Mouse (Mus musculus) forebrain, embryonic 15.5 days (tissue): ENCODE measurements around the gene Nmbr. TPM values are rescaled to one million over a fixed set of nuclear protein-coding genes. Genes with fewer than 3 reads are reported as not detected.
A peak's percentile ranks its signal among the peaks of the same experiment; 100 is the strongest.

Source experiments
- ATAC-seq: fragments of 200-750 bp; cut with Nextera tagmentation; replicated peaks from 2 replicates; pipeline ENCODE4 v1.8.0; 2017; ENCODE audit warnings: mild to moderate bottlenecking, moderate TSS enrichment, moderate library complexity
- H3K27ac ChIP-seq: fragments of 300-500 bp; sonication (generic); replicated peaks from 2 replicates; pipeline ENCODE4 v1.5.1; 2015; ENCODE audit warnings: mild to moderate bottlenecking, inconsistent platforms
- H3K27me3 ChIP-seq: fragments of 300-500 bp; sonication (generic); 2 replicates; pipeline ENCODE4 v1.6.1; 2015; ENCODE audit warnings: inconsistent platforms
- H3K36me3 ChIP-seq: fragments of 300-500 bp; sonication (generic); 2 replicates; pipeline ENCODE4 v1.6.1; 2015; ENCODE audit warnings: mild to moderate bottlenecking, inconsistent platforms
- H3K4me1 ChIP-seq: fragments of 300-500 bp; sonication (generic); 2 replicates; pipeline ENCODE4 v1.6.1; 2015; ENCODE audit warnings: inconsistent platforms
- H3K4me2 ChIP-seq: fragments of 300-500 bp; sonication (generic); replicated peaks from 2 replicates; pipeline ENCODE4 v1.6.1; 2015; ENCODE audit warnings: mild to moderate bottlenecking, inconsistent platforms
- H3K4me3 ChIP-seq: fragments of 300-500 bp; sonication (generic); 2 replicates; pipeline ENCODE4 v1.5.1; 2015; ENCODE audit warnings: mild to moderate bottlenecking, inconsistent platforms
- H3K9ac ChIP-seq: fragments of 300-500 bp; sonication (generic); replicated peaks from 2 replicates; pipeline ENCODE4 v1.6.1; 2015; ENCODE audit warnings: mild to moderate bottlenecking, inconsistent platforms
- H3K9me3 ChIP-seq: fragments of 300-500 bp; sonication (generic); 2 replicates; pipeline ENCODE4 v1.6.1; 2016; ENCODE audit warnings: inconsistent platforms
- WGBS: fragments of 180-500 bp; shearing (Covaris S2); methylation state at CpG from one replicate; pipeline ENCODE4 v1.1.7; 2015; ENCODE audit warnings: mixed read lengths; 5-methylcytosine and 5-hydroxymethylcytosine counted together
- polyA plus RNA-seq: library from polyadenylated mRNA; unstranded; fragments of >200 nt; fragmentation: Nextera tagmentation; extraction: Ambion mirVana; gene quantifications from 2 replicates; pipeline ENCODE4 v1.2.1, GENCODE M21; 2015

Nmbr gene
- 1.3 and 1.4 TPM in 2 replicates for polyA plus RNA-seq

DNA sequence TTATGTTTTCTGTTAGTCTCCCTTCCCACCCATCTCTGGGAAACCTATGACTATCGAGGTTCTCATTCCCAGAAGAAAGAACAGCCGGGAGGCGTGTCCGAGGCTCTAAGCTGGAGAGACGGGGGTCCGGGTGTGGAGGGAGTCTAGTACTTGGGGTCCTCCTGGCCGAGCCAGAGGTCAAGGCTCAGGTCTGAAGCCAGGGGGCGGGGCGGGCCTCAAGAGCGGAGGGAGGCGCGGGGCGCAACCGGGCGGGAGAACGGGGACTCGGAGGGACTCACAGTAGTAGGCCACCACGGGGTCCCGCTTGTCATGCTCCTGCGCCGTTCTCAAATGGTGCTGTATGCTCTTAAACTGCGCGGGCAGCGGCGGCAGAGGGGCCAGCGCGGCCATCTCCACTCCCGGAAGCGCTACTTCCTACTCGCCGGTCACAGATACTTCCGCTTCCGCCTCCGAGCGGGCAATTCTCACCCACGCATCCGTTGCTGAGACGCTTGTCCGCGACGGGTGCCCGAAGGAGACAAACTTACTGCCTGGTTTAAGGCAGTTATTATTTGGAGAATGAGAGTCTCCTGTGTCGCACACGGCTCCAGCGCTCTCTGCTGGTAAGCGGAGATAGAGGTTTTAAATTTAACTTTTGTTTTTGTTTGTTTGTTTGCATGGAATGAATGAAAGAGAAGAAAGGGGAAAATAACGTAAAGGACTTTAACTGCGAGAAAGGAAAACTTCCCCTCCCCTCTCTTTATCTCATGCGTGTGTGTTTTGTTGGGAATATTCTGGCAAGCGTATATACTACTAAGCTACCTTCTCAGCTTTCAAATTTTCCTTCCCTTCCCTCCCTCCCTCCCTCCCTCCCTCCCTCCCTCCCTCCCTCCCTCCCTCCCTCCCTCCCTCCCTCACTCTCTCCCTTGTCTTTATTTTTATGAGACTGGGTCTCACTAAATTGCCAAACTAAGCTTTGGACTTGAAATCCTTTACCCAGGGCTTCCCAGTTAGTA is at the start of gene Nmbr, which contains the start of gene Vta1:
TSS of gene Nmbr (plus strand) at position 520 of the 995 bp plus-strand sequence.
TSS of gene Vta1 (minus strand) at position 489 of the 995 bp plus-strand sequence.
- under 1% methylated on average over 50 of the region's 50 CpGs for WGBS
- ATAC-seq: peak; percentile 97
- peaks cover 21% of the 10 kb centered on the region for H3K4me1 ChIP-seq

DNA sequence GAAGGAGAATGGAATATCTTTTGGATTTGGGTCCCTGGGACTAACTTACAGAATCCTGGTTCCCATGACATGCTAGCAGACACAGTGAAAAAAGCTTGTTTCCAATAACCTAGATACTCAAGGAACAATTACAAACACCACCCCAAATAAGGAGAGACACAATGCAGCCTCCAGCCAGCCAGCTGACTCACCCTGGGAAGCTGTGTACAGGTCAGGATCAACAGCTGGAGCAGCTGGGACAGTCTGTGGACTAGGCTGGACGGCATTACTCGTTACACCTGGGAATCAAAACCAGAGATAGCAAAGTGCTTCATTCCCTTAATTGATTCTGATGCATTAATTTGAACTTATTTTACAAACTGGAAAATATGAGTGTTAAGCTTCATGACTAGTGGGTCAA is 44.5 kb upstream of the Nmbr start:
- H3K27ac ChIP-seq: no peak overlapping the region
- ATAC-seq: no peak
- no peak overlapping the region for H3K4me3 ChIP-seq
- H3K4me1 ChIP-seq: no peaks in the 10 kb centered on the region
- H3K27me3 ChIP-seq: no peaks in the 10 kb centered on the region
- no peak overlapping the region for H3K9ac ChIP-seq
- H3K9me3 ChIP-seq: no peaks in the 10 kb centered on the region
- 84% methylated on average over 2 of the region's 2 CpGs for WGBS
- H3K36me3 ChIP-seq: peaks cover 26% of the 10 kb centered on the region
- H3K4me2 ChIP-seq: no peak overlapping the region

More for the DNA sequence above, at the start of gene Nmbr, which contains the start of gene Vta1:
- Histone ChIP-seq H3K4me2 (peak within 1 kb of the TSS; percentile 58), H3K27me3 (no peaks in the 10 kb centered on the region), H3K27ac (peak within 1 kb of the TSS; percentile 74), H3K9me3 (no peaks in the 10 kb centered on the region), H3K4me3 (peak within 1 kb of the TSS; percentile 87), H3K36me3 (no peaks in the 10 kb centered on the region), H3K9ac (peak within 1 kb of the TSS; percentile 81)

DNA sequence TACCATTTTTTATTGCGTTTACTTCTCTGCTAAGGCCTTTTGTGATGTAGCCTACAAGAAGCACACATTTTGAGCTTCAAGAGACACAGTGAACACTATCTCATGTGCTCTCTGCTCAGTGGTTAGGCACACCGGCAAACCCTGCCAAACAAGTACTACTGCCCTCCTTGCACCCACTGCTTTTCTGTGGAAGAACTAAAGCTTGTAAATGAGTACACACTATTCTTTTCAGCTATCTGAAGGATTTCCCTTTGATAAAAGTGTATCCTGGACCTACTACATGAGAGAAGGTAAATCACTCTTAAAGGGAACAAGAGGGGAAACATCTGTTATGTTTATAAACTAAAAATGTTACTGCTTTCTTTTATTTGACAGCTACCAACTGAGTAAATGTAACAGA is 39.2 kb upstream of the Nmbr start:
- no peak for ATAC-seq
- no peak overlapping the region for H3K9ac ChIP-seq
- H3K9me3 ChIP-seq: no peaks in the 10 kb centered on the region
- 90% methylated on average over 2 of the region's 2 CpGs for WGBS
- H3K27ac ChIP-seq: no peak overlapping the region
- H3K27me3 ChIP-seq: no peaks in the 10 kb centered on the region
- no peak overlapping the region for H3K4me3 ChIP-seq
- H3K36me3 ChIP-seq: peaks cover 26% of the 10 kb centered on the region
- no peaks in the 10 kb centered on the region for H3K4me1 ChIP-seq
- no peak overlapping the region for H3K4me2 ChIP-seq

DNA sequence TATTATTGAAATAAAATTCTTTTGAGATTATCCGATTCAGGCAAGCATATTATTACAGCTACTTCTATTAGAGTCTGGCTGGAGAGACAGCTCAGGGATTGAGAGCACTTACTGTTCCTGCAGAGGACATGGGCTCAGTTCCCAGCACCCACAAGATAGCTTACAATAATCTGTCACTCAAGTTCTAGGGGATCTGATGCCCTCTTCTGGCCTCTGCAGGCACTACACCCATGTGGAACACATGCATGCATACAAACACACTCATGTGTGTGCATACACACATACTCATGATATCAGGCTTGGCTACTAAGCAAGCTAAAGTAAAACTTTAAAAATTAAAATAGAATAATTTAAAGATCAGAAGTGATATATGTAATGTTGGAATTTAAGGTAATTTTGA is 19.7 kb upstream of the Nmbr start:
- 93% methylated on average over 1 of the region's 1 CpGs for WGBS
- Histone ChIP-seq H3K4me1 (no peaks in the 10 kb centered on the region), H3K27ac (no peak overlapping the region), H3K27me3 (no peaks in the 10 kb centered on the region), H3K4me3 (no peak overlapping the region), H3K9me3 (no peaks in the 10 kb centered on the region), H3K36me3 (peaks cover 14% of the 10 kb centered on the region), H3K4me2 (no peak overlapping the region), H3K9ac (no peak overlapping the region)
- ATAC-seq: no peak

DNA sequence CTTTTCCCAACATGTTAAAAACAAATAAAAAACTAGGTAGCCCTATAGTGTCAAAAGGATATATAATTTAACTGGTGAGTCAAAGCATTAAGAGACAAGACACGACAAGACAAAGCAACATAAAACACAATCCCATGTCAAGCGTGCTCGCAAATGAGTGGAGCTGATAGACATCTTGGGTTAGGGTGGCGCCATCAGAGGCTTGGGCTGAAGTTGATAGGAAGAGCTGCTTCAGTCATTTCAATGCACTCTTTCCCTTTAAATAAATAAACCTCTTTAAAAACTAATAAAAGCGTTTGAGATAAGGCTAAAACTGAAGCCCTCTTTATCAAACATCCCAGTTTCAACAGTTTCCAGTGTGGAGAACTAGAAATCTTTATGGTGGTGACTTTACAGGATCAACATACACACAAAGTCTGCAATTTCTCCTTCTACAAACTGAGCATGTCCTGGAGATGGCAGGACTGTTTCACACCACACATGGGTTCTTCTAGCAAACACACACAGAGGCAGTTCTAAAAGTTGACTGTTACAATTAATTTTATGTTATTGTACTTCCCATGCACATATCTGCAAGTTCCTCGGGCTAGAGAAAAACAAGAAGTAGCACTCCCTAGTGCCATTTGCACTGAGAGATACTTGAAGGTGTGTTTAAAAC is 16.5 kb upstream of the Nmbr start:
- H3K36me3 ChIP-seq: peaks cover 11% of the 10 kb centered on the region

DNA sequence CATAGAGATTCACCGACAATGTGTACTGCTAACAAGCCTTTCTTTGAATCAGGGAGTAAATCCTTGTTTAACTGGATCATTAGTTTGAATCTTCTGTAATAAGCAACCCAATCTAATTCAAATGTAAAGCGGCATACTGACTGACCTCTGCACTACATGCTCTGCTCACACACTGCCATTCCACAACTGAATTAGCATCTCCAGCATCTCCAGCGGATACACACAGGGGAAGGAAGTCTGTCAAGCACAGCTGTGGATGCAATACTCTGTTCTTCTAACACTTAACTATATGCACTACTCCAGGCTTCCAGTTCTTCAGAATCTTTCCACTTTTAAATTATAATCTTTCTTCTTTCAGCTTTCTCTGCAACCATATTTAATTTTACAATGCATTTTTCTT is 15.0 kb upstream of the Nmbr start:
- no peaks in the 10 kb centered on the region for H3K27me3 ChIP-seq
- no peaks in the 10 kb centered on the region for H3K4me1 ChIP-seq
- H3K4me2 ChIP-seq: no peak overlapping the region
- no peak overlapping the region for H3K27ac ChIP-seq
- H3K9me3 ChIP-seq: no peaks in the 10 kb centered on the region
- peaks cover 11% of the 10 kb centered on the region for H3K36me3 ChIP-seq
- 37% methylated on average over 3 of the region's 3 CpGs for WGBS
- no peak for ATAC-seq
- H3K9ac ChIP-seq: no peak overlapping the region
- no peak overlapping the region for H3K4me3 ChIP-seq

More for the DNA sequence above, 16.5 kb upstream of the Nmbr start:
- no peak overlapping the region for H3K4me3 ChIP-seq
- no peak for ATAC-seq
- 95% methylated on average over 6 of the region's 6 CpGs for WGBS
- no peak overlapping the region for H3K27ac ChIP-seq
- no peak overlapping the region for H3K9ac ChIP-seq
- H3K27me3 ChIP-seq: no peaks in the 10 kb centered on the region
- H3K9me3 ChIP-seq: no peaks in the 10 kb centered on the region
- H3K4me1 ChIP-seq: no peaks in the 10 kb centered on the region
- H3K4me2 ChIP-seq: no peak overlapping the region

DNA sequence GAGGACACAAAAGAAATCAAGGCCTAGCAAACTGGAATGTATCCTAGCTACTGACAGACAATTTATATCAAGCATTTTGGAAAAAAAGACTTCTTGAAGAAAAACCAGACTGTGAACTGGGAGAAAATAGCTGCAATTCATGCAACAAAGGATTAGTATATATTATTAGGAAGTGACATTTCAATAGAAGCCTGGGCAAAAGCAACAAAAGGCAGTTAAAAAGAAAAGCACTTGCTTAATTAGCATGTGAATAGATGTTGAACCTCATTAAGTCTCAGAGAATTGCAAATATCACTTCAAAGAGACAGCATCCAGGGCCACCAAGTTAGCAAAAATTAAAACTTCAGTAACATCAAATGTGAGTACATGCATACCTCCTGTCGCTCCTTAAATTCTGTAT is 2.2 kb upstream of the Nmbr start:
- Histone ChIP-seq H3K4me1 (peaks cover 21% of the 10 kb centered on the region), H3K27ac (peak overlapping the region; percentile 24; the same call in 1 of the 2 replicates), H3K9ac (no peak overlapping the region), H3K27me3 (no peaks in the 10 kb centered on the region), H3K4me3 (peak overlapping the region; percentile 11), H3K9me3 (no peaks in the 10 kb centered on the region), H3K4me2 (peak overlapping the region; percentile 58), H3K36me3 (0 out of 2 replicates have a peak, but pooled peaks cover 3% of the 10 kb centered on the region)
- no peak for ATAC-seq
- 30% methylated on average over 1 of the region's 1 CpGs for WGBS

DNA sequence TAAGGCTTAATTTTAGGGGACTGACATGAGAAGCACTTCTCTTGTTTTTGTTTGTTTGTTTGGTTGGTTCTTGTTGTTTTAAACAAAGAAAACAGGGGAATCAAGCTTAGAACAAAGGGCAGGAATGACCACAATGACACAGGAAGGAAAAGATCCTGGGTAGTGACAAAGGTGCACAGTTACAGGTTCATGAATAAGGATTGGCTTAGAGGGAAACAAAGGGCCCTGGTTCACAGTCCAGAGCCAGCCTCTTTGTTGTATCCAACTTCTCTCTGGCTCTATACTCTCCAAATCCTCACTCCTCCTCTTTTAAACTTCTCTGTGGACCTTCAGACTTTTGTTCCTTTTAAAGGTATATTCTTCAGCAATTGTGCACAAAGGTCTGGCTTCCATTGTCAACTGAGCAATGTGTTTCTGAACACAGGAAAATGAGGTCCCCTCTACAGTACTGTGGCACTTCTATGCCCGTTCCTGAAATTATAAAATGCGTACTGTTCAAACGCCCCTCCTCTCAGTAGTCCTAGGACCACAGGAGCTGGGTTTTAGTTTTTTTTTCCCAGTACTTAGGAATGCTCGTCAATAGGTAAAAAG is 1.5 kb upstream of the Nmbr start:
- H3K4me3 ChIP-seq: peak overlapping the region; percentile 87
- peaks cover 21% of the 10 kb centered on the region for H3K4me1 ChIP-seq
- no peaks in the 10 kb centered on the region for H3K27me3 ChIP-seq
- H3K9me3 ChIP-seq: no peaks in the 10 kb centered on the region
- peak overlapping the region; percentile 58 for H3K4me2 ChIP-seq
- no peak for ATAC-seq
- peak overlapping the region; percentile 24; the same call in 1 of the 2 replicates for H3K27ac ChIP-seq
- H3K9ac ChIP-seq: peak overlapping the region; percentile 81; the same call in 1 of the 2 replicates
- H3K36me3 ChIP-seq: 0 out of 2 replicates have a peak, but pooled peaks cover 3% of the 10 kb centered on the region
- WGBS: 29% methylated on average over 4 of the region's 4 CpGs

DNA sequence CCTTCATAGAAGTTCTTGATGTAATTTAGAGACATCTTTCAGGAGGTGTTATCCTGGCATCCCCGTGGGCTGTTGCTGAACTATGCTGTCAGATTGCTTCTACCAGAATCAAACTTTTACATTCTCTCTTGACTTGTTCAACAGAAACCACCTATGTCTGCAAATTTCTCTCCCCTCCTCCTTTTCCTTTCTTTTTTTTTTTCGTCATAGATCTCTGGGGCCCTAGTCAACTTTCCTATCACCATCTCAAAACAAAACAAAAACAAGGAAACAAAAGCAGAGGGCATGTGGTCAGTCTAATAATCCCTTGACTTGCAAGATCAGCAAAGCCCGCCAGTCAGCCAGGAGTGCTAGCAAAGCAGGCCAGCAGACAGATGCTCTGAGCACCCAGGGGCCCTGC is 12.7 kb downstream of the Nmbr start, which contains the start of gene Gje1:
TSS of gene Gje1 (minus strand) at position 101 of the 400 bp plus-strand sequence.
- no peaks in the 10 kb centered on the region for H3K27me3 ChIP-seq
- H3K9ac ChIP-seq: no peak within 1 kb of the TSS
- no peak within 1 kb of the TSS for H3K4me3 ChIP-seq
- 42% methylated on average over 3 of the region's 3 CpGs for WGBS
- no peak within 1 kb of the TSS for H3K4me2 ChIP-seq
- ATAC-seq: no peak
- no peaks in the 10 kb centered on the region for H3K9me3 ChIP-seq
- H3K4me1 ChIP-seq: no peaks in the 10 kb centered on the region
- no peak within 1 kb of the TSS for H3K27ac ChIP-seq
- no peaks in the 10 kb centered on the region for H3K36me3 ChIP-seq

DNA sequence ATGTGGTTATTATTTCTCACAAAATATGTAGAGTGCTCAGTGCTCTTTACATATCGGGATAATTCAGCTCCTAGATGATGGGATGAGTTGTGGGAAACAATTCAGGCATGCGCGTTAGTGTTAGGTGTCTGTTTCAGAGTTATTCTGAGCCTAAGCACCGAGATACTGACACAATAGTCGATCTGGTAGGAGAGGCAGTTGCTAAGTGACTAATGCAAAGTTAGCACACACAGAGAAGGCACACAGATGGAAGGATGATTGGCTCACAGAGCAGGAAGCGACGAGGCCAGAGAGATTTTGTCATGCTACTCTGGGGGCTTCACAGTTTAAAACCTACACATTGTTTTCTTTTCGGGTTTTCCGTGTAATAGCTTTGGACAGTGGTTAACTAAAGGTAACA is 20.3 kb downstream of the Nmbr start:
- no peak overlapping the region for H3K9ac ChIP-seq
- no peaks in the 10 kb centered on the region for H3K27me3 ChIP-seq
- H3K4me3 ChIP-seq: no peak overlapping the region
- ATAC-seq: no peak
- H3K9me3 ChIP-seq: no peaks in the 10 kb centered on the region
- WGBS: 67% methylated on average over 9 of the region's 9 CpGs
- no peaks in the 10 kb centered on the region for H3K4me1 ChIP-seq
- H3K4me2 ChIP-seq: no peak overlapping the region
- H3K27ac ChIP-seq: no peak overlapping the region
- H3K36me3 ChIP-seq: no peaks in the 10 kb centered on the region

DNA sequence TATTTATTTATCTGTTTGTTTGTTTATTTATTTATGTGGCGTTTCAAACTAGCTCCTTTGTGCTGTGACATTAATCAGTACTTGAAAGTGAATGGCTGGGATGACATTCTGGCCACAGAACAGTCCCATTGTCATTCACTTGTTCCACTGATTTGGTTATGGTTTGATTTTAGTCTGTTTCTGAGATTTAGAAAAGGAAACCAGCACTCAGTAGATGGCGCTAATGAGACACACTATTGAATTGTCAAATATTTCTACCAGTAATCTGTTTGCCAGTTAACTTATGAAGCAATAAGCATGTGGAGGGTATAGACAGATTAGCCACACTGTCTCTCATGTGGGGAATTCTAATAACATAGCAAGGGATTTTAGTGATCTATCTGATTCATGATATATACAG is 28.9 kb downstream of the Nmbr start:
- 12% methylated on average over 2 of the region's 2 CpGs for WGBS

More for the DNA sequence above, 28.9 kb downstream of the Nmbr start:
- Histone ChIP-seq H3K27me3 (no peaks in the 10 kb centered on the region), H3K4me1 (no peaks in the 10 kb centered on the region), H3K36me3 (no peaks in the 10 kb centered on the region), H3K4me2 (no peak overlapping the region), H3K27ac (no peak overlapping the region), H3K4me3 (no peak overlapping the region), H3K9me3 (no peaks in the 10 kb centered on the region), H3K9ac (no peak overlapping the region)
- ATAC-seq: peak; percentile 63; the same call in 1 of the 2 replicates
